Mouse (Mus musculus): Measurements from ENCODE around the gene Ap1b1.

DNA sequence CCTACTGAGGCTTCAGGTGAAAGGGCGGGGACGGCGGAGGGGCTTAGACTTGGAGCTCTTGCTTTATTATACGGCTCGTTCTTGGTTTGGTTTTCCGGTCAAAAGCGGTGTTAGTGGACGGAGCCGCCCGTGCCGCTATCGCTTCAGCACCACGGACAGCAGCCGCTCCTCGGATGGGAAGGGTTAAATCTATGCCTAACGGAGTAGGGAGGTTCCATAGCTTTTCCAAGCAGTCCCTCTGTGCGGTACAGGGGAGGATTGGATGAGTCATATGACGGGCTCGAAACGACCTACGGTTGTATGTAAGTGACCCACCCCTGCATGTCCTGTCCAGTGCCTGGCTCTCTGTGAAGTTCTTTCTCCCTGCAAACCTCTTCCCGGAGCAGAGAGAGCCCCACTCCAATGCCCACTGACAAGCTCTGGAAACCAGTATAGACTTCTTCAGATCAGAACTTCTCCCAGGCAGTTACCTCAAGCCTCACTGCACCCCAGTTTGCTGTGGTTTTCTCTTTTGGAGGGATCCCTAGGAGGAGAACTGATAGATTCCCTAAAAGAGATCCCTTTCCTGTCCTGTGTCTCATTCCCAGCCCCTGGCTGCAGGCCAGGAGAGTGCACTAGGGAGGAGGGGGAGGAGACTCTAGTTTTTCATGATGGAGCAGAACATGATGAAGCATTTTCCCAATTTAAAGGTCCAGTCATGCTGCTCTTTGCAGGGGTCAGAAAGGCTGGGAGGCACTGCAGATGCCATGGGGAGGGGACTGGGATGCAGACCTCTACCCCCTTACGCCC is 37.2 kb upstream of the Ap1b1 start:
- TF ChIP-seq CTCF (IDR thresholded peaks at IDR 0.05; ENCODE audit: low read depth) (no peak), EP300 (IDR thresholded peaks at IDR 0.05; ENCODE audit: low read depth) (no peak)
